Comparison of ENCODE assay signal across 22 mouse cellular contexts in genomic region chr7:135134619-135135018, GRCm38 (mm10).
DNase-seq lines count a peak whose midpoint lies in the region; ATAC-seq lines count a peak whose summit lies in the region.
"Had no signal": no experiment of that assay in that cellular context is flagged by ENCODE, and none has a peak within 500 bp of the region (broad histone marks: within the 10 kb centered on the region; RNA-seq: fewer than 3 reads in every experiment).

No protein-coding gene starts in this region.

- ATAC-seq in hindbrain, embryonic 12.5 days (ENCODE audit: low FRiP score), result no peak
- ATAC-seq in hindbrain, embryonic 16.5 days, result no peak
- peak; percentile 77 for ATAC-seq in kidney, embryonic 15.5 days (replicated peaks; ENCODE audit: low FRiP score)
- no peak for ATAC-seq in neural tube, embryonic 13.5 days (ENCODE audit: low read depth)
- ATAC-seq in neural tube, embryonic 14.5 days (ENCODE audit: low read depth), result no peak
- ATAC-seq: forebrain, embryonic 15.5 days; intestine, embryonic 15.5 days; liver, embryonic 12.5 days had no signal

- H3K27ac ChIP-seq in hindbrain, embryonic 12.5 days, result peak overlapping the region; percentile 17; the same call in 1 of the 2 replicates
- no peak overlapping the region for H3K27ac ChIP-seq in hindbrain, embryonic 16.5 days (ENCODE audit: low read depth, low read length)
- H3K27ac ChIP-seq in kidney, embryonic 15.5 days, result peak overlapping the region; percentile 2; the same call in 1 of the 2 replicates
- 0 out of 2 replicates have a peak overlapping the region, but pooled peaks have one; percentile 2 for H3K27ac ChIP-seq in neural tube, embryonic 13.5 days (replicated peaks)
- H3K27ac ChIP-seq in neural tube, embryonic 14.5 days (ENCODE audit: low read depth, low read length), result peak overlapping the region; percentile 10; the same call in 1 of the 2 replicates
- H3K27ac ChIP-seq: embryonic facial prominence, embryonic 12.5 days; forebrain, embryonic 15.5 days; intestine, embryonic 15.5 days; liver, embryonic 12.5 days had no signal

- no peak for DNase-seq in kidney, postnatal 10 days
- no peak for DNase-seq in neural tube, embryonic 10.5 days (ENCODE audit: extremely low spot score, low spot score)
- no peak for DNase-seq in layer of hippocampus, postnatal 14 days (ENCODE audit: low spot score in 2 of 2)
- DNase-seq: adrenal gland, postnatal 25 days; B cell, adult 2 months; cerebellum, adult 11-12 months; cerebellum, postnatal 36 days; gastrocnemius, postnatal 36 days; lung, adult 2 months; lung, postnatal 36 days; thymus, postnatal 14 days had no signal

- H3K9ac ChIP-seq in hindbrain, embryonic 12.5 days, result no peak overlapping the region
- H3K9ac ChIP-seq in hindbrain, embryonic 16.5 days (ENCODE audit: low read depth, low read length), result no peak overlapping the region
- no peak overlapping the region for H3K9ac ChIP-seq in kidney, embryonic 15.5 days
- H3K9ac ChIP-seq in neural tube, embryonic 13.5 days, result no peak overlapping the region
- no peak overlapping the region for H3K9ac ChIP-seq in neural tube, embryonic 14.5 days (replicated peaks; ENCODE audit: low read depth, low read length)
- H3K9ac ChIP-seq: embryonic facial prominence, embryonic 12.5 days; forebrain, embryonic 15.5 days; intestine, embryonic 15.5 days; liver, embryonic 12.5 days had no signal

- H3K36me3 ChIP-seq in hindbrain, embryonic 12.5 days, result no peaks in the 10 kb centered on the region
- no peaks in the 10 kb centered on the region for H3K36me3 ChIP-seq in hindbrain, embryonic 16.5 days (ENCODE audit: control insufficient read depth, insufficient read depth, low read length)
- peaks cover 53% of the 10 kb centered on the region for H3K36me3 ChIP-seq in kidney, embryonic 15.5 days
- H3K36me3 ChIP-seq in neural tube, embryonic 13.5 days, result no peaks in the 10 kb centered on the region
- no peaks in the 10 kb centered on the region for H3K36me3 ChIP-seq in neural tube, embryonic 14.5 days (ENCODE audit: control insufficient read depth, insufficient read depth, low read length)
- H3K36me3 ChIP-seq: forebrain, embryonic 15.5 days; liver, embryonic 12.5 days had no signal

- WGBS in hindbrain, embryonic 12.5 days, result 50% methylated on average over 12 of the region's 12 CpGs
- WGBS in hindbrain, embryonic 16.5 days, result 41% methylated on average over 12 of the region's 12 CpGs
- 29% methylated on average over 12 of the region's 12 CpGs for WGBS in kidney, embryonic 15.5 days
- 32% methylated on average over 12 of the region's 12 CpGs for WGBS in neural tube, embryonic 13.5 days
- 30% methylated on average over 12 of the region's 12 CpGs for WGBS in neural tube, embryonic 14.5 days

- peaks cover 14% of the 10 kb centered on the region for H3K4me1 ChIP-seq in hindbrain, embryonic 12.5 days
- peaks cover 3% of the 10 kb centered on the region; the same call in 1 of the 2 replicates for H3K4me1 ChIP-seq in hindbrain, embryonic 16.5 days (ENCODE audit: control insufficient read depth, insufficient read depth, low read depth, low read length)
- peaks cover 10% of the 10 kb centered on the region for H3K4me1 ChIP-seq in kidney, embryonic 15.5 days
- peaks cover 17% of the 10 kb centered on the region for H3K4me1 ChIP-seq in neural tube, embryonic 13.5 days (replicated peaks)
- peaks cover 9% of the 10 kb centered on the region for H3K4me1 ChIP-seq in neural tube, embryonic 14.5 days (ENCODE audit: control insufficient read depth, insufficient read depth, low read length)
- H3K4me1 ChIP-seq: intestine, embryonic 15.5 days; liver, embryonic 12.5 days had no signal

- H3K27me3 ChIP-seq in hindbrain, embryonic 12.5 days, result peaks cover 22% of the 10 kb centered on the region
- no peaks in the 10 kb centered on the region for H3K27me3 ChIP-seq in hindbrain, embryonic 16.5 days (replicated peaks; ENCODE audit: control insufficient read depth, insufficient read depth, low read length)
- H3K27me3 ChIP-seq in kidney, embryonic 15.5 days, result no peaks in the 10 kb centered on the region
- H3K27me3 ChIP-seq in neural tube, embryonic 13.5 days, result no peaks in the 10 kb centered on the region; the same call in 1 of the 2 replicates
- no peaks in the 10 kb centered on the region for H3K27me3 ChIP-seq in neural tube, embryonic 14.5 days (ENCODE audit: control insufficient read depth, insufficient read depth, low read length)
- H3K27me3 ChIP-seq: embryonic facial prominence, embryonic 12.5 days; forebrain, embryonic 15.5 days; intestine, embryonic 15.5 days; liver, embryonic 12.5 days had no signal

- no peaks in the 10 kb centered on the region for H3K9me3 ChIP-seq in hindbrain, embryonic 12.5 days (replicated peaks)
- no peaks in the 10 kb centered on the region for H3K9me3 ChIP-seq in hindbrain, embryonic 16.5 days (ENCODE audit: control insufficient read depth, low read length)
- H3K9me3 ChIP-seq in kidney, embryonic 15.5 days (replicated peaks), result no peaks in the 10 kb centered on the region
- no peaks in the 10 kb centered on the region for H3K9me3 ChIP-seq in neural tube, embryonic 13.5 days
- no peaks in the 10 kb centered on the region for H3K9me3 ChIP-seq in neural tube, embryonic 14.5 days (ENCODE audit: control insufficient read depth, low read length)
- H3K9me3 ChIP-seq: embryonic facial prominence, embryonic 12.5 days; forebrain, embryonic 15.5 days; intestine, embryonic 15.5 days; liver, embryonic 12.5 days had no signal

- H3K4me3 ChIP-seq in hindbrain, embryonic 12.5 days, result no peak overlapping the region
- H3K4me3 ChIP-seq in hindbrain, embryonic 16.5 days (ENCODE audit: low read length), result no peak overlapping the region
- H3K4me3 ChIP-seq in kidney, embryonic 15.5 days (replicated peaks), result no peak overlapping the region
- no peak overlapping the region for H3K4me3 ChIP-seq in neural tube, embryonic 13.5 days
- H3K4me3 ChIP-seq in neural tube, embryonic 14.5 days (ENCODE audit: low read depth, low read length), result no peak overlapping the region
- H3K4me3 ChIP-seq: embryonic facial prominence, embryonic 12.5 days; erythroblast, embryonic 14.5 days; forebrain, embryonic 15.5 days; intestine, embryonic 15.5 days; liver, embryonic 12.5 days; myocyte had no signal

- H3K4me2 ChIP-seq in hindbrain, embryonic 12.5 days (replicated peaks), result no peak overlapping the region
- no peak overlapping the region for H3K4me2 ChIP-seq in hindbrain, embryonic 16.5 days (ENCODE audit: low read length)
- H3K4me2 ChIP-seq in kidney, embryonic 15.5 days, result no peak overlapping the region
- H3K4me2 ChIP-seq in neural tube, embryonic 13.5 days, result no peak overlapping the region
- no peak overlapping the region for H3K4me2 ChIP-seq in neural tube, embryonic 14.5 days (ENCODE audit: low read depth, low read length)
- H3K4me2 ChIP-seq: embryonic facial prominence, embryonic 12.5 days; forebrain, embryonic 15.5 days; intestine, embryonic 15.5 days; liver, embryonic 12.5 days had no signal
